In genomic region chr14:53562606-53563005, GRCm38 (mm10) we compare ENCODE assay signal across 16 mouse cellular contexts.
"Had no signal": no experiment of that assay in that cellular context is flagged by ENCODE, and none has a peak within 500 bp of the region (broad histone marks: within the 10 kb centered on the region; RNA-seq: fewer than 3 reads in every experiment).

No protein-coding gene starts in this region.

- H3K36me3 ChIP-seq: intestine, embryonic 15.5 days; limb, embryonic 12.5 days; limb, embryonic 15.5 days had no signal

- H3K27ac ChIP-seq: intestine, embryonic 15.5 days; limb, embryonic 12.5 days; limb, embryonic 15.5 days; liver, embryonic 14.5 days; stomach, postnatal 0 days had no signal

- H3K9me3 ChIP-seq: intestine, embryonic 15.5 days; limb, embryonic 12.5 days; limb, embryonic 15.5 days had no signal

- H3K27me3 ChIP-seq: intestine, embryonic 15.5 days; limb, embryonic 12.5 days; limb, embryonic 15.5 days had no signal

- H3K4me1 ChIP-seq: intestine, embryonic 15.5 days; limb, embryonic 12.5 days; limb, embryonic 15.5 days had no signal

- H3K4me3 ChIP-seq: intestine, embryonic 15.5 days; limb, embryonic 12.5 days; limb, embryonic 15.5 days had no signal

- DNase-seq: kidney, adult 11 months; kidney, adult 9 months; kidney, postnatal 14 days; kidney, postnatal 4 days; left cerebral cortex, postnatal 4 days; liver, postnatal 0 days; lung, embryonic 14.5 days; lung, postnatal 10 days; lung, postnatal 36 days; midbrain, embryonic 14.5 days; right cerebral cortex, postnatal 4 days had no signal
